Mouse (Mus musculus): ENCODE measurements around the gene Pomt1. TPM values are rescaled to one million over a fixed set of nuclear protein-coding genes. Genes with fewer than 3 reads are reported as not detected.

The Pomt1 gene
- 26.8 and 29.4 TPM in 2 replicates for polyA plus RNA-seq (2016; fragmentation: Nextera tagmentation; extraction: Ambion mirVana)

DNA sequence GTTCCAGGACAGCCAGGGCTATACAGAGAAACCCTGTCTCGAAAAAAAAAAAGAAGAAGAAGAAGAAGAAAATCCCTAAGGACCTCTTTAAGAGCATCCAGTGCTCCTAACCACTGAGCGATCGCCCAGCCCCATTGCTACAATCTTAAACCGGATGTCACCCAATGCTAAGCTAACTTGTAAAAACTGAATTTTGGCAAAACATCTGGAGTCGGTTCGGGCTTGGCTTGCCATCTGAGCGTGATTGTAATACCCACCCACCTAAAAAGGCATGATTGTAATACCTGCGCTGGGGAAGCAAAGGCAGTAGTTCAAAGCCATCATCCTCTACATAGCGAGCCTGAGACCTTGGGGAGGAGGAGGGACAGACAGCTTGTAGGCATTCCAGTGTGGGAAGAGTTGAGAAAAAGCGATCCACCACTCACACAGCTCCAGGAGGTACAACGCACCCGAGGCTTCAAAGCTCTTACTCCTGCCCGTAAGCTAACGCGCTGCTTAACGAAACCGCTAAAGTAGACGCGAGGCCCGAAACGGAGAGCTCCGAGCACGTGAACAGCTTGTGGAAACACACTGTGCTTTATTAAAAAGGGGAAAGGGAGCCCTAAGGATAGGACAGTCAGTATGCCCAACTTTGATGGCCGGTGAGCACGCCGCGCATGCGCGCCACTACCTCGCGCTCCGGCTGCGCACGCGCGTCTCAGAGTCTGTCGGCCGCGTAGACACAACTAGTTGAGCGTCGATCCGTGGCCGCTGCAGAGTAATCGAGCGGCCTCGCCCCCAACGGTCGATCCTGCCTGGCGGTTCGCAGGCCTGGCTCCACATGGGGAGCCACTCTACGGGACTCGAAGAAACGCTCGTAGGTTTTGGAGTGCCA, at the start of gene Pomt1:
Gene Pomt1, plus strand, starts transcription at position 705 of the 874 bp plus-strand sequence.
- H3K36me3 ChIP-seq, result peaks cover 50% of the 10 kb centered on the region

DNA sequence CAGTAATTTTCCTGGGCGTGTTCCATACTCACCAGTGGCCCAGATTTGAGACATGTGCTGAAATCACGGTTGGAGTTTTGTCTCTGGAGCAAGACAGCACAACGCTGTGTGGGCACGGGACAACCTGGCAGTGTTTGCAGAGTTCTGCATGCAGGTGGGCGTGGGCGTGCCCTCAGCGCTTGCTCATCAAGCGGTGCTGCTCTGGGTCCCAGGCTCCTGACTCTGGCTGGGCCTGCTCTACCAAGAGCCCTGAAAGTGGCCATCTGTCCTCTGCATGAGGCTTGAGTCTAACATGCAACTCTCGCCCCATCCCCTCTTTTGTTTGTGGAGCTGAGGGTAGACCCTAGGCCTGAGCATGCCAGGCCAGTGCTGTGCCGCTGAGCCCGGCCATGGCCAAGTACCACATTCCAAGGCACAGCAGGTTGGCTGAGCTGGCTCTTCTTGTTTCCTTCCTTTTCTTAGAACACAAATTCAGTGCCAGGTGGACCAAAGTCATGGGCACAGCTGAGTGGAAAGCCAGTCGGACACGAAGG, 49.3 kb upstream of the Pomt1 start:
- WGBS, result 95% methylated on average over 13 of the region's 13 CpGs
- H3K4me3 ChIP-seq (replicated peaks), result no peak overlapping the region
- H3K36me3 ChIP-seq, result peaks cover 95% of the 10 kb centered on the region
- H3K27me3 ChIP-seq, result no peaks in the 10 kb centered on the region
- H3K9me3 ChIP-seq, result no peaks in the 10 kb centered on the region
- H3K4me1 ChIP-seq (replicated peaks), result 0 out of 2 replicates have a peak, but pooled peaks cover 8% of the 10 kb centered on the region
- no peak overlapping the region for H3K4me2 ChIP-seq
- H3K27ac ChIP-seq, result no peak overlapping the region
- ATAC-seq (ENCODE audit: insufficient number of reproducible peaks, insufficient read depth, low FRiP score, low TSS enrichment, low read depth), result no peak
- H3K9ac ChIP-seq (replicated peaks), result no peak overlapping the region; the same call in 1 of the 2 replicates

More for the DNA sequence above, at the start of gene Pomt1:
- peak within 1 kb of the TSS; percentile 79 for H3K4me2 ChIP-seq
- H3K27ac ChIP-seq, result peak within 1 kb of the TSS; percentile 91
- peak within 1 kb of the TSS; percentile 65 for H3K4me3 ChIP-seq (replicated peaks)
- H3K9ac ChIP-seq (replicated peaks), result peak within 1 kb of the TSS; percentile 76
- no peaks in the 10 kb centered on the region for H3K27me3 ChIP-seq
- ATAC-seq (ENCODE audit: insufficient number of reproducible peaks, insufficient read depth, low FRiP score, low TSS enrichment, low read depth), result peak; percentile 84
- peaks cover 17% of the 10 kb centered on the region for H3K4me1 ChIP-seq (replicated peaks)
- WGBS, result under 1% methylated on average over 54 of the region's 54 CpGs
- no peaks in the 10 kb centered on the region for H3K9me3 ChIP-seq

DNA sequence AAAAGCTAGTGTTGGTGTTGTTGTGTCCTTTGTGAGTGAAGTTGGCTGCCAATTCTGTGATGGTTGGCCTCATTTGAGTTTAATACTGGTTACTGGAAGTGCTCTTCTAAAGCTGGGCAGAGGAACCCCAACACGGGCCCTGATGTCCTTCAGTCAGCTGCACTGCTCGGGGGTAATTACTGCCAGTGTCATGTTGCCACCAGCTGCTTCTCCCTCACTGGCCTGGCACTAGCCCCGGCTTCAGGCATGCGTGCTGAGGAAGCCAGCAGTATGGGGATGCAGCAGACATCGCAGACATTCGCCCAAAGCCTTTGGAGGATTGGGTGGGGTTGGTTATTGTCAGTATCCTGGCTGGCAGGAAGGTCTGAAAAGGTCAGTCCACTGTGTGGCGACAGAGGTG, 48.7 kb upstream of the Pomt1 start:
- Histone ChIP-seq H3K4me3 (replicated peaks) (no peak overlapping the region), H3K4me2 (no peak overlapping the region), H3K4me1 (replicated peaks) (0 out of 2 replicates have a peak, but pooled peaks cover 5% of the 10 kb centered on the region), H3K36me3 (peaks cover 96% of the 10 kb centered on the region), H3K9me3 (no peaks in the 10 kb centered on the region), H3K27ac (no peak overlapping the region), H3K27me3 (no peaks in the 10 kb centered on the region), H3K9ac (replicated peaks) (no peak overlapping the region)
- ATAC-seq (ENCODE audit: insufficient number of reproducible peaks, insufficient read depth, low FRiP score, low TSS enrichment, low read depth), result no peak
- WGBS, result 86% methylated on average over 7 of the region's 7 CpGs

DNA sequence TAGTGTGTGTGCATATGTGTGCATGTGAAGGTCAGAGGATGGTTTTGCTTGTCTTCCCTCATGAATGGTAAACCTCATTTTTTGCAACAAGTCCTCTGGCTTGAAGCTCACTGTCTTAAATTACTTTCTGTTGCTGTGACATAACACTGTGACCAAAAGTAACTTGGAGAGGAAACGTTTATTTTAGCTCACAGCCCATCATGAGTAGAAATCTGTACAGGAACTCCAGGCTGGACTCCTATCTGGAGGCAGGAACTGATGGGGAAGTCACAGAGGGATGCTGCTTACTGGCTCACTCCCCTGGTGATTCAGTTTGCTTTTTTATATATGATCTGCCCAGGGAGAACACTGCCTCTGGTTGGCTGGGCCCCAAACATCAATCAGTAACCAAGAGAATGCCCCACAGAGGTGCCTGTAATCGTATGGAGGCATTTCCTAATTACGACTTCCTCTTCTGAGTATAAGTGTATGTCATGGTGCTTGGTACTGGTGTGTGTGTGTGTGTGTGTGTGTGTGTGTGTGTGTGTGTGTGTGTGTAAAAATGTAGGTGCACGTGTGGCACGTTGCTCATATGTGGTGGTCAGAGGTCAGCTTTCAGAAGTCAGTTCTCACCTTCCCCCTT, 47.2 kb upstream of the Pomt1 start:
- H3K36me3 ChIP-seq, result peaks cover 96% of the 10 kb centered on the region
- no peaks in the 10 kb centered on the region for H3K9me3 ChIP-seq
- no peak overlapping the region for H3K27ac ChIP-seq
- H3K27me3 ChIP-seq, result no peaks in the 10 kb centered on the region
- no peaks in the 10 kb centered on the region for H3K4me1 ChIP-seq (replicated peaks)
- H3K9ac ChIP-seq (replicated peaks), result no peak overlapping the region
- WGBS, result 82% methylated on average over 5 of the region's 5 CpGs
- no peak overlapping the region for H3K4me2 ChIP-seq
- H3K4me3 ChIP-seq (replicated peaks), result no peak overlapping the region
- ATAC-seq (ENCODE audit: insufficient number of reproducible peaks, insufficient read depth, low FRiP score, low TSS enrichment, low read depth), result no peak

DNA sequence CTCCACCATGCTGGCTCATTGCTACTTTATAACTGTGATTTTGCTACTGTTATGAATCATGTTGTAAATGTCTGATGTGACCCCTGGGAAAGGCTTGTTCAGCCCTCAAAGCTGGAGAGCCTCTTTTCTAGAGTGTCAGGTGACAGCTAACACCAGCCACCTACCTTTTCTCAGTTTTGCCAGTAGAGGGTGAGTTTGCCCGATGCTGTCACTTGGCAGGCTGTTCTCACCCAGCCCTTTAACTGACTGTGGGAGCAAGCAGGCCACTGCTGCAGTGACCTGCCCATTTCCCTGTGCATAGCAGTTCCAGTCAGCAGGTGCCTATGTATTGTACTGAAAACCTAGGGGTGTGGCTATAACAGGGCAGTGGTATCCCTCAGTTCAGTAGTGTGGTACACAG, 45.8 kb upstream of the Pomt1 start:
- Histone ChIP-seq H3K36me3 (peaks cover 96% of the 10 kb centered on the region), H3K4me1 (replicated peaks) (no peaks in the 10 kb centered on the region), H3K4me2 (no peak overlapping the region), H3K27ac (no peak overlapping the region), H3K9me3 (no peaks in the 10 kb centered on the region), H3K4me3 (replicated peaks) (no peak overlapping the region), H3K27me3 (no peaks in the 10 kb centered on the region), H3K9ac (replicated peaks) (no peak overlapping the region)
- ATAC-seq (ENCODE audit: insufficient number of reproducible peaks, insufficient read depth, low FRiP score, low TSS enrichment, low read depth), result no peak
- WGBS, result 67% methylated on average over 1 of the region's 1 CpGs

DNA sequence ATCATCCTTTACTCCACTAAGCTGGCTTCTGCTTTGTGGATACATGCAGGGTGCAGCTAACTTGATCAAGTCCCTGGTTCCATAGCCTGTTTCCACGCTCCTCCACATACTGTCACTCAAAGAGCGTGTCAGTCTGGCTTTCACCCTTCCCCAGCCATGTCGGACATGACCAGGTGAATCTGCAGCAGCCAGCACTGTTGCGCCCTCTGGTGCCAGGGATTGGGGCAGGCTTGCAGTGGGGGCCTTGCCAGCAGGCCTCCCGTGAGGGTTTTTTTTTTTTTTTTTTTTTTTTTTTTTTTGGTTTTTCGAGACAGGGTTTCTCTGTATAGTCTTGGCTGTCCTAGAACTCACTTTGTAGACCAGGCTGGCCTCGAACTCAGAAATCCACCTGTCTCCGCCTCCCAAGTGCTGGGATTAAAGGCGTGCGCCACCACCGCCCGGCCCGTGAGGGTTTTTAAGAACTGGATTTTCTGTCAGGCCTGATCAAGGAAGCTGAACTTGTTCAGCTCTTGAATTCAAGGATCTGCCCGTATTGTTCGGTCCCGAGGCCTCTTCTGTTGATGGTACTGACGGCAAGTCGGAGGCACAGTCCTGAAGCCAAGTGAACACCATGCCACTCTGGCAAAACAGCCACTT, 44.4 kb upstream of the Pomt1 start:
- Histone ChIP-seq H3K36me3 (peaks cover 95% of the 10 kb centered on the region), H3K27ac (0 out of 2 replicates have a peak overlapping the region, but pooled peaks have one; percentile 13), H3K9ac (replicated peaks) (no peak overlapping the region), H3K4me3 (replicated peaks) (no peak overlapping the region), H3K4me1 (replicated peaks) (no peaks in the 10 kb centered on the region), H3K9me3 (no peaks in the 10 kb centered on the region), H3K4me2 (no peak overlapping the region), H3K27me3 (no peaks in the 10 kb centered on the region)
- 87% methylated on average over 17 of the region's 18 CpGs for WGBS
- ATAC-seq (ENCODE audit: insufficient number of reproducible peaks, insufficient read depth, low FRiP score, low TSS enrichment, low read depth), result no peak

DNA sequence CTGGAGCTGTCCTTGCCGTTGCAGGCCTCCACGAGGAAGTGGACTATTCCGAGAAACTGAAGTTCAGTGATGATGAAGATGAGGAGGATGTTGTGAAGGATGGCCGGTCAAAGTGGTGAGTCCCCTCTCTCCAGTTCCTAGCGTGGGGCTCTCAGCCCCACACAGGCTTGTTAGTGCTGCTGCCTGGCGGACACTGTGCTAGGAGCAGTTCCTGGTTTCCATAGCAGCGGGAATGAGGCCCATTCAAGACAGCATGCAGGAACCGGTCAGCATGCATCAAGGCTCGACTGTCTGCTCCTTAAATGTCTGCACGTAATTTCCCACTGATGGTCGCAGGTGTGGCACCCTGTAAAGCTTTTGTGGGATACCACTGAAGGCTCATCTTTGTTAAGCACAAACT, 37.4 kb upstream of the Pomt1 start:
- H3K27ac ChIP-seq, result no peak overlapping the region
- H3K9ac ChIP-seq (replicated peaks), result no peak overlapping the region
- no peaks in the 10 kb centered on the region for H3K9me3 ChIP-seq
- H3K4me2 ChIP-seq, result no peak overlapping the region
- ATAC-seq (ENCODE audit: insufficient number of reproducible peaks, insufficient read depth, low FRiP score, low TSS enrichment, low read depth), result no peak
- H3K27me3 ChIP-seq, result no peaks in the 10 kb centered on the region
- WGBS, result 88% methylated on average over 11 of the region's 11 CpGs
- peaks cover 99% of the 10 kb centered on the region for H3K36me3 ChIP-seq
- H3K4me3 ChIP-seq (replicated peaks), result no peak overlapping the region
- H3K4me1 ChIP-seq (replicated peaks), result no peaks in the 10 kb centered on the region

DNA sequence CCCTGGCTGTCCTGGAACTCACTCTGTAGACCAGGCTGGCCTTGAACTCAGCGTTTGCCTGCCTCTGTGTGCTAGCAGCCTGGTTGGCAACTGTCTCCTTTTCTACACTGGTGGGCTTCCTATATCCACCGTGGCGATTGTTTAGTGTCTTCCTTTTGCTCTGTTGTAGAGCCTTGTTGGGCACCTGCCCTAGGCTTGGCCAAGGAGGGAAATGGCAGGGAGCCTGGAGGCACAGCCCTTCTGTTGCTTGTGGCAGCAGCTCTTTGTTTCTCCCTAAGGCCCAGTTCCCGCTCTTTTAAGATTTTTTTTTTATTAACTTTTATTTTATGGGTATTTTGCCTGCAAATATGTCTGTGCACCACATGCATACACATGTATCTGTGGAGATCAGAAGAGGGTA, 36.4 kb upstream of the Pomt1 start:
- no peak overlapping the region for H3K27ac ChIP-seq
- H3K9ac ChIP-seq (replicated peaks), result no peak overlapping the region
- H3K4me2 ChIP-seq, result no peak overlapping the region
- 95% methylated on average over 4 of the region's 4 CpGs for WGBS
- peaks cover 99% of the 10 kb centered on the region for H3K36me3 ChIP-seq
- no peak overlapping the region for H3K4me3 ChIP-seq (replicated peaks)
- H3K9me3 ChIP-seq, result no peaks in the 10 kb centered on the region
- no peak for ATAC-seq (ENCODE audit: insufficient number of reproducible peaks, insufficient read depth, low FRiP score, low TSS enrichment, low read depth)
- no peaks in the 10 kb centered on the region for H3K4me1 ChIP-seq (replicated peaks)
- no peaks in the 10 kb centered on the region for H3K27me3 ChIP-seq

DNA sequence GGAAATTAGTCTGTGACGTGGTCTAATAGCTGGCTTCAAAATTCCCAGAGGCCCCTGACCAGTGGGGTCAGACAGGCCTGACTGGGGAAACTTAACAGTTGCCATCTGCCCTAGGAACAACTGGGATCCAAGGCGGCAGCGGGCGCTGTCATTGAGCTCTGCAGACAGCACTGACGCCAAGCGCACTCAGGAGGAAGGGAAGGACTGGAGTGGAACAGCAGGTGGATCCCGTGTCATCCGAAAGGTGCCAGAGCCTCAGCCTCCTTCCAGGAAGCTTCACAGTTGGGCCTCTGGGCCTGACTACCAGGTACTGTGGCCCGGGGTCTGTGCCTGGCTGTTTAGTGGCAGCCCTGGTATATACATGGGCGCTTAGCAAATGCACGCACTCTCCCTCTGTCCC, 35.7 kb upstream of the Pomt1 start:
- WGBS, result 88% methylated on average over 11 of the region's 11 CpGs
- Histone ChIP-seq H3K4me1 (replicated peaks) (no peaks in the 10 kb centered on the region), H3K4me2 (no peak overlapping the region), H3K27me3 (no peaks in the 10 kb centered on the region), H3K36me3 (peaks cover 99% of the 10 kb centered on the region), H3K4me3 (replicated peaks) (no peak overlapping the region), H3K27ac (no peak overlapping the region), H3K9ac (replicated peaks) (no peak overlapping the region), H3K9me3 (no peaks in the 10 kb centered on the region)
- ATAC-seq (ENCODE audit: insufficient number of reproducible peaks, insufficient read depth, low FRiP score, low TSS enrichment, low read depth), result no peak

DNA sequence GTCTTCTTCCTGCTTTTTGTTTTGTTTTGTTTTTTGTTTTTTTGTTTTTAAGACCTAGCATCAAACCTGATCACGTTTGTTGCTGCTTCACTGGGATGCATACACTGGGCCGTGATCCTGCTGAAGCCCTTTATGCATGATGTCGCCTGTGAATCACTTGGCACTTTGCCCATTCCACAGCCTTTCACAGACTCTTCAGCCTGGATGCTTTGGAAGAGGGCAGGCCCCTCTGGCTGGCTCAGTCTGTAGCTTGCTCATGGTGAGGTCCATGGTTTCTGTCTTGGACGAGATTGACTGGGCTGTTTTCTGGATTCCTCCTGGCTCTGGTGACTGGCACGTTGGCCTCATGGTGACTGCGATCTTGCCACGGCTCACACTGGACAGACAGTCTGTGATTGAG, 34.9 kb upstream of the Pomt1 start:
- Histone ChIP-seq H3K27me3 (no peaks in the 10 kb centered on the region), H3K4me2 (no peak overlapping the region), H3K27ac (no peak overlapping the region), H3K9me3 (no peaks in the 10 kb centered on the region), H3K9ac (replicated peaks) (no peak overlapping the region), H3K4me3 (replicated peaks) (no peak overlapping the region), H3K36me3 (peaks cover 100% of the 10 kb centered on the region), H3K4me1 (replicated peaks) (no peaks in the 10 kb centered on the region)
- 90% methylated on average over 7 of the region's 7 CpGs for WGBS
- ATAC-seq (ENCODE audit: insufficient number of reproducible peaks, insufficient read depth, low FRiP score, low TSS enrichment, low read depth), result no peak

DNA sequence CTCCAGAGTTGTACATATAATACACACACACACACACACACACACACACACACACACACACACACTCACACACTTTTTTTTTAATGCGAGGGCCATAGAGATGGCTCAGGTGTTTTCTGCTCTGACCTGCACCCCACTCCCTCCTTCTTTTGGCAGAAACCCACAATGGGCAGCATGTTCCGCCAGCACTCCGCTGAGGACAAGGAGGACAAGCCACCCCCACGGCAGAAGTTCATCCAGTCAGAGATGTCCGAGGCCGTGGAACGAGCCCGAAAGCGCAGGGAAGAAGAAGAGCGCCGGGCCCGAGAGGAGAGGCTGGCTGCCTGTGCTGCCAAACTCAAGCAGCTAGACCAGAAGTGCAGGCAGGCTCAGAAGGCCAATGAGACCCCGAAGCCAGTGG, 32.5 kb upstream of the Pomt1 start:
- ATAC-seq (ENCODE audit: insufficient number of reproducible peaks, insufficient read depth, low FRiP score, low TSS enrichment, low read depth), result no peak
- WGBS, result 94% methylated on average over 13 of the region's 13 CpGs
- Histone ChIP-seq H3K4me3 (replicated peaks) (no peak overlapping the region), H3K9ac (replicated peaks) (no peak overlapping the region), H3K27ac (no peak overlapping the region), H3K9me3 (no peaks in the 10 kb centered on the region), H3K27me3 (no peaks in the 10 kb centered on the region), H3K4me1 (replicated peaks) (no peaks in the 10 kb centered on the region), H3K4me2 (no peak overlapping the region), H3K36me3 (peaks cover 100% of the 10 kb centered on the region)
